Mouse (Mus musculus) lung, adult 2 months (tissue): Measurements from ENCODE around the gene Ap1m2.

ENCODE experiments used
- CTCF ChIP-seq: fragments of 200-500 bp; IDR thresholded peaks from 2 replicates; pipeline ENCODE4 v1.5.1; 2011; ENCODE audit warnings: mild to moderate bottlenecking, low read length, control low read depth; ENCODE audit not compliant: insufficient read depth
- POLR2A ChIP-seq: fragments of 200-500 bp; IDR thresholded peaks from 2 replicates; pipeline ENCODE4 v1.6.1; 2011; ENCODE audit warnings: low read depth, mild to moderate bottlenecking, control low read depth, low read length, borderline replicate concordance; ENCODE audit errors: extremely low read depth

- TF ChIP-seq CTCF (no peak), POLR2A (no peak)
Measured at GRCm38 (mm10) chr9:21332161-21333061, 20.3 kb upstream of the Ap1m2 start.
